Mouse (Mus musculus) stomach, embryonic 15.5 days (tissue): ENCODE measurements at regions not wholly inside any gene's neighbourhood (a gene's known extent, or its start where the extent isn't known, plus 50 kb on each side); places are given as distances from the start of the nearest gene placed in this dataset. TPM values are rescaled to one million over a fixed set of nuclear protein-coding genes. Genes with fewer than 3 reads are reported as not detected.

Source experiments
- ATAC-seq: fragments of 200-750 bp; cut with Nextera tagmentation; 2 replicates; pipeline ENCODE4 v1.8.0; 2017; ENCODE audit warnings: low read depth, moderate number of reproducible peaks, moderate TSS enrichment; ENCODE audit not compliant: insufficient read depth, low FRiP score
- H3K27ac ChIP-seq: fragments of 300-500 bp; sonication (generic); 2 replicates; pipeline ENCODE4 v1.5.1; 2015; ENCODE audit warnings: mild to moderate bottlenecking, inconsistent platforms
- H3K27me3 ChIP-seq: fragments of 300-500 bp; sonication (generic); replicated peaks from 2 replicates; pipeline ENCODE4 v1.6.1; 2015; ENCODE audit warnings: inconsistent platforms
- H3K36me3 ChIP-seq: fragments of 300-500 bp; sonication (generic); 2 replicates; pipeline ENCODE4 v1.6.1; 2015; ENCODE audit warnings: inconsistent platforms
- H3K4me1 ChIP-seq: fragments of 300-500 bp; sonication (generic); 2 replicates; pipeline ENCODE4 v1.6.1; 2015; ENCODE audit warnings: inconsistent platforms
- H3K4me2 ChIP-seq: fragments of 300-500 bp; sonication (generic); 2 replicates; pipeline ENCODE4 v1.6.1; 2015; ENCODE audit warnings: mild to moderate bottlenecking, inconsistent platforms
- H3K4me3 ChIP-seq: fragments of 300-500 bp; sonication (generic); replicated peaks from 2 replicates; pipeline ENCODE4 v1.5.1; 2015; ENCODE audit warnings: inconsistent platforms
- H3K9ac ChIP-seq: fragments of 300-500 bp; sonication (generic); 2 replicates; pipeline ENCODE4 v1.6.1; 2015; ENCODE audit warnings: inconsistent platforms
- H3K9me3 ChIP-seq: fragments of 300-500 bp; sonication (generic); 2 replicates; pipeline ENCODE4 v1.6.1; 2016; ENCODE audit warnings: inconsistent platforms
- WGBS: fragments of 180-500 bp; shearing (Covaris S2); methylation state at CpG from one replicate; pipeline ENCODE4 v1.1.7; 2015; 5-methylcytosine and 5-hydroxymethylcytosine counted together
- microRNA-seq: library from miRNA; unstranded; fragments of <30 nt; microRNA quantifications from one replicate; pipeline ENCODE4, GENCODE M21; 2016

DNA sequence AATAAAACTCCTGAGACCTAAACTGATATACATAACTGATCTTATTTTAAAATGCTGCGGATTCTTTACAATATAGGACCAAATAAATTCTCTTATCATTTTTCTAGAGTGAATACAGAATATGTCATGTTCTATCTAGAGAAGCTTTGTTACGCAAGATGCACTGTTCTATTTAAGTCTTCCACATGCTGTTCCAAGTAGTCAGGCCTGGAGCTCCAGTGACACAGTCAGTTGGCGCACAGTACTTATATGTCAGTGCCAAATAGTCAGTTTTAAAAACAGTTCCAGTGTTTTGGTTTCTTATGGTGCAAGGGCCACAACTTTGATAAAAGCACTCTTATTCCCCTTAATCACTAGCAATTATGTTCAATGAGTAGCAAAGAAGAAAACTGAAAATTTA lies 344.3 kb upstream of the Slitrk5 start:
- 91% methylated on average over 3 of the region's 3 CpGs for WGBS
- no peak for ATAC-seq
- no peak overlapping the region for H3K4me3 ChIP-seq
- H3K4me2 ChIP-seq: no peak overlapping the region
- no peak overlapping the region for H3K27ac ChIP-seq
- no peak overlapping the region for H3K9ac ChIP-seq
- no peaks in the 10 kb centered on the region for H3K4me1 ChIP-seq
- H3K9me3 ChIP-seq: no peaks in the 10 kb centered on the region
- no peaks in the 10 kb centered on the region for H3K27me3 ChIP-seq
- H3K36me3 ChIP-seq: no peaks in the 10 kb centered on the region

DNA sequence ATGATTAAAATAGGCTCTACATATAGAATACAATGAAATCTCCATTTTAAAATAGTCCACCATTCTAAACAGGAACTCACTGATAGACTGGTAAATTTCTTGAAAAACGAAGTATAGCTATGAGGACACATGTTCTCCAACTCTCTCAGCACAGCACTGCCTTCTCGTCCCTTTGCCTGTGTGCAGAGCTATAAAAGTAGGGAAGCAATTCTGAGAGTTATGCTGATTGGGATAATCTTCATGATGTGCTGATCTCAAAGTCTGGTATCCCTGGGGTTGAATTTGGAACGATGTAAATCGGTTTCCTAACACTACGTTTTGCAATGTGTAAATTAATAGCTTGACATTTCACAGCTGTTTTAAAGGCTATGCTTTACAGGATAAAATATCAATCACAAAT lies 321.4 kb upstream of the Slitrk5 start:
- Histone ChIP-seq H3K4me1 (no peaks in the 10 kb centered on the region), H3K9ac (no peak overlapping the region), H3K36me3 (no peaks in the 10 kb centered on the region), H3K27me3 (no peaks in the 10 kb centered on the region), H3K27ac (no peak overlapping the region), H3K9me3 (no peaks in the 10 kb centered on the region), H3K4me2 (no peak overlapping the region), H3K4me3 (no peak overlapping the region)
- ATAC-seq: no peak
- WGBS: 71% methylated on average over 5 of the region's 5 CpGs

DNA sequence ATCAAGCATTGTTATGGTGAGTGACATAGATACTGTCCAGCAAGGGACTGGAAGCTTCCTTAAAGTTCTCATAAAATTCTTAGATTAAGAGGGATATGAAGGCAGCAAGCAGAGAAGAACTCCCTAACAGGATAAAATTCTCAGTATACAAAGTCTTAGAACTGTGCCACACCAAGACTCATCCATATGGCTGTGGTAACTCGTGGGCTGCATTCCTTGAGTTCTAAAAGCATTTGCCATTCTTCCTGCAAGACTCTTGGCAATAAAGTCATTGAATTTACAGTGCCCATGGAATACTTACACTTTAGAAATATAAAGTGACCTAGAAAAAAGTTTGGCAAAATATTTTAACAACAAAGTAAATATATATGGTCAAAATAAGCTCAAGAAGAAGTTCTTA lies 278.1 kb upstream of the Slitrk5 start:
- H3K4me2 ChIP-seq: no peak overlapping the region
- no peaks in the 10 kb centered on the region for H3K4me1 ChIP-seq
- H3K36me3 ChIP-seq: no peaks in the 10 kb centered on the region
- no peaks in the 10 kb centered on the region for H3K27me3 ChIP-seq
- no peaks in the 10 kb centered on the region for H3K9me3 ChIP-seq
- H3K9ac ChIP-seq: no peak overlapping the region
- 55% methylated on average over 1 of the region's 1 CpGs for WGBS
- H3K27ac ChIP-seq: no peak overlapping the region
- H3K4me3 ChIP-seq: no peak overlapping the region
- no peak for ATAC-seq

DNA sequence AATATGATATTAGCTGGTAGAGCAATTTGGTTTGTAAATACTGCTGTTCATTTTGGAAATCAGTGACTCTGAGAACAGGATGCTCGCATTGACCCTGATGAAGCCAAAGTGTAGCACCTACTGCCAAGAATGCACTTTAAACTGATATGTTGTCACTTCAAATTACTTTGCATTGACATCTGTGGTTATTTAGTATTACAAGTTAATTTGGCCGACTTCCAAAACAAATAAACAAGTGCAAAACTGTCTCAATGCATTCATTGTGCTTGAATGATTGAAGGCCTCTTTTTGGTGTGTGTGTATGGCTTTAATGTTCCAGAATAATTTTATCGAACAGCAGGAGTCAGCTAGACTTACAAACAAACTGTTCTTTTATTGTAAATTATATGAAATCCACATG lies 274.1 kb upstream of the Slitrk5 start:
- Histone ChIP-seq H3K36me3 (no peaks in the 10 kb centered on the region), H3K9ac (no peak overlapping the region), H3K4me2 (no peak overlapping the region), H3K4me3 (no peak overlapping the region), H3K9me3 (no peaks in the 10 kb centered on the region), H3K27ac (no peak overlapping the region), H3K27me3 (no peaks in the 10 kb centered on the region), H3K4me1 (no peaks in the 10 kb centered on the region)
- WGBS: 46% methylated on average over 3 of the region's 3 CpGs
- no peak for ATAC-seq

DNA sequence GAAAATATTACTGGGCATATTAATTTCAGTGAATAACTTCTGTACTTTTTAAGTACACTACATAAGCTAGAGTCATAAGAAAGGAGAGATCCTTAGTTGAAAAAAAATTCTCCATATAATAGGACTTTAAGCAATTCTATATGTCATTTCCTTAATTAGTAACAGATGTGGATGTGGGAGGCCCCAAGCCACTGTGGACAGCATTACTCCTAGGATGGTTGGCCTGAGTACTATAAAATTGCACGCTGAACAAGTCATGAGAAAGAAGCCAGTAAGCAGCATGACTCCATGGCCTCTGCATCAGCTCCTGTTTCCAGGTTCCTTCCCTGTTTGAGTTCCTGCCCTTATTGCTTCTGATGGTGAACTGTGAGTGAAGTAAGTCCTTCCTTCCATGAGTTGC lies 272.4 kb upstream of the Slitrk5 start:
- Histone ChIP-seq H3K36me3 (no peaks in the 10 kb centered on the region), H3K4me1 (no peaks in the 10 kb centered on the region), H3K9me3 (no peaks in the 10 kb centered on the region), H3K9ac (no peak overlapping the region), H3K4me3 (no peak overlapping the region), H3K27me3 (no peaks in the 10 kb centered on the region), H3K27ac (no peak overlapping the region), H3K4me2 (no peak overlapping the region)
- WGBS: 67% methylated on average over 1 of the region's 1 CpGs
- ATAC-seq: no peak

DNA sequence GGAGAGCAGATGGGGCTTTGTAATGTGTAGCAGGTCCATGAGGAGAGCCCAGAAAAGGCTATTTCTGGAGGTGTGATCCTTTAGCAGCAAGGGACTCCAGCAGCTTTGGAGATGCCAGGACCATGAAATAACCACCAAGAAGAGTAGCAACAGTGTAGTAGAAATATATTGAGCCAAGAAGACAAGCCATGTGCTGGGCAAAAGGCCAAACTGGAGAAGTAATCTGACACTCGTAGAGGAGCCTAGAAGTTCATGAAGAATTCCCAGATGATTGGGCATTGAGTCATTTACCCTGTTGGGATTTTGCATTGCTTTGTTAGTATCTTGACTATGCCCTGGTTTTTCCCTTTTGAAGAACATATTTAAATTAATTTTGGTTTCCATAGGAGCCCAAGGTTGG lies 271.3 kb upstream of the Slitrk5 start:
- no peaks in the 10 kb centered on the region for H3K36me3 ChIP-seq
- no peaks in the 10 kb centered on the region for H3K27me3 ChIP-seq
- no peak overlapping the region for H3K27ac ChIP-seq
- H3K4me2 ChIP-seq: no peak overlapping the region
- H3K9me3 ChIP-seq: no peaks in the 10 kb centered on the region
- 59% methylated on average over 1 of the region's 1 CpGs for WGBS
- ATAC-seq: no peak
- H3K4me1 ChIP-seq: no peaks in the 10 kb centered on the region
- H3K9ac ChIP-seq: no peak overlapping the region
- H3K4me3 ChIP-seq: no peak overlapping the region

DNA sequence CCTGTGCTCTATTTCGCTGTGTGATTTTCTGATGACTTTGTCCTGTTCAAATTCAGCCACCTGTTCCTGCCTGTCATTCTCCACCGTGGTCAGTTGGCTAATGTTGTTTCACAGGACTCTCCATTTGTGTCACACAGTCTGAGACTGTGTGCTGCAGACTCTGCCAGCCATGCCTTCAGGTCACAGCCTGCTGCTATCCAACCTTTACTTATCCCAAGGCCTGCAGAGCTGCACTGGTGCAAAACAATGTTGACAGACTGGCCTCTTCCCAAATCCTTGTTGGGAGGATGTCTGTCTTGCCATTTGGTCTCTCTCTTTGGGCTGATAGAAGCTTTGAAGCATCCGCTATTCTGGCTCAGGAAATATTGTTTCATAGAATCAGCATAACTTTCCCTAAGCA lies 261.4 kb upstream of the Slitrk5 start:
- no peaks in the 10 kb centered on the region for H3K4me1 ChIP-seq
- 83% methylated on average over 3 of the region's 3 CpGs for WGBS
- no peak for ATAC-seq

DNA sequence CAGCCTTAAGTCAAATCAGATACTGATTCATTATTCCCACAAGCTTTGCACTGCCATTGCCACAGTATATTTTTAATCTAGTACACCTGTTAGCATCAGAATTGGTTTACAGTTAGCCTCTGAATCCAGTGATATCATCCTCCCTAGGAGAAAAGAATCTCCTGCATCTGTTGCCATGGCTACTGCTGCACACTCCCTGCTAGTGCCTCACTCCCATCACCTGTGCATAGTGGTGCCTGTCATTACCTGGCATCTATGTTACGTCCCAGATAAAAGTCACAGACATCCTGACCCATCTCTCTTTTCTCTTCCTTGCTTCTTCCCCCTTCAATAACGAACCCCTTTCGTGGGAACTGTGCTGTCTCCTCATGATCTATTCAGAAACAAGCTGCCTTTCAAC lies 256.4 kb upstream of the Slitrk5 start:
- H3K9me3 ChIP-seq: no peaks in the 10 kb centered on the region
- 78% methylated on average over 3 of the region's 3 CpGs for WGBS
- H3K4me2 ChIP-seq: no peak overlapping the region
- no peaks in the 10 kb centered on the region for H3K27me3 ChIP-seq
- H3K4me1 ChIP-seq: no peaks in the 10 kb centered on the region
- ATAC-seq: no peak
- H3K9ac ChIP-seq: no peak overlapping the region
- no peak overlapping the region for H3K27ac ChIP-seq
- H3K36me3 ChIP-seq: no peaks in the 10 kb centered on the region
- H3K4me3 ChIP-seq: no peak overlapping the region

More for the DNA sequence above, 261.4 kb upstream of the Slitrk5 start:
- Histone ChIP-seq H3K27me3 (no peaks in the 10 kb centered on the region), H3K4me2 (no peak overlapping the region), H3K9me3 (no peaks in the 10 kb centered on the region), H3K36me3 (no peaks in the 10 kb centered on the region), H3K4me3 (no peak overlapping the region), H3K27ac (no peak overlapping the region), H3K9ac (no peak overlapping the region)

DNA sequence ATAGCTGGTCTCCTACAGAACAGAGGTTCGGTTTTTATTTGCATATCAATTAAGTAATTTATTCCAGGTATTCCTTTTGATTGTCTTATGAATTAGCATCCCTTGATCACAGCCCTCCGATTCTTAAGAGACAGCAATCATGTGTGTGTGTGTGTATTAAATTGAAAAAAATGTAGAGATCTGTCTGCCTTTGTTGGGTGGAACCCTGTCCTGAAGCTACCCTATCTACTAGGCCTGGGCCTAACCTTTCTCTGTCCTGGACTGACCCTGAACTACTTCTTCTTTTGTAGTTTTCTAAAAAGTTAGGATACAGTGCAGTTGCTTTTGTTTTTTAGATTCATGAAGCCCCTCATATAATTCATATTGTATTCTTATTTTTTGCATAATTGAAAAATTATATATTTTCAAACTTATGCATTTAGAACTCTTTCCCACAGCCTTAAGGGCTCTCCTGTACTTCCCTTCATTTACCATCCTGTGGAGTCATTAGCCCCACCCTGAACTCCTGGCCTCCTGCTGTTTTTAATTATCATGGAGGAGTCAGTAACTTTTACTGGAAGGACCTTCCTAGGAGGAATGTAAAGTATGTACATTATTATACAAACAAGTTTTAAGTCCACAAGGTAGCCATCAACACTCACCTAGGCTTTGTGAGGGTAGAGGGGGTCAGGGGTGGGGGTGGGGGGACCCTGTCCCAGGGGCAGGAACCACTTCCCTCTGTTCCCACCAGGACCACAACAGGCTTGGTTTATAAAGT lies 245.6 kb upstream of the Slitrk5 start:
- Histone ChIP-seq H3K27me3 (no peaks in the 10 kb centered on the region), H3K9me3 (no peaks in the 10 kb centered on the region), H3K4me1 (no peaks in the 10 kb centered on the region), H3K9ac (no peak overlapping the region), H3K36me3 (no peaks in the 10 kb centered on the region), H3K4me2 (no peak overlapping the region), H3K27ac (no peak overlapping the region), H3K4me3 (no peak overlapping the region)
- ATAC-seq: no peak
- WGBS: 91% methylated on average over 2 of the region's 2 CpGs

Small RNA genes lying in the stretch of these regions (microRNA-seq; reads per million reads assigned to microRNA genes)
- gene Gm22802: not detected
